Mouse (Mus musculus): ENCODE results near the gene Mylpf.

GRCm38 (mm10) chr7:127208295-127208552 is 466 bp upstream of the Mylpf start, which contains the start of gene Tbc1d10b:
- TF ChIP-seq POLR2A (IDR thresholded peaks at IDR 0.05; ENCODE audit: insufficient read depth, low read depth, low read length), result no peak
- peak; percentile 26 for TF ChIP-seq CTCF (IDR thresholded peaks at IDR 0.05)
- TF ChIP-seq EP300 (IDR thresholded peaks at IDR 0.05; ENCODE audit: insufficient read depth, low read depth, low read length), result no peak
